Mouse (Mus musculus) forebrain, embryonic 11.5 days (tissue): ENCODE measurements around the gene Hip1r. TPM values are rescaled to one million over a fixed set of nuclear protein-coding genes. Genes with fewer than 3 reads are reported as not detected.

Source experiments
- microRNA-seq: library from miRNA; unstranded; fragments of <30 nt; microRNA quantifications from one replicate; pipeline ENCODE4, GENCODE M21; 2016; ENCODE audit not compliant: insufficient number of aligned reads
- polyA plus RNA-seq: library from polyadenylated mRNA; unstranded; fragments of >200 nt; fragmentation: Nextera tagmentation; extraction: Ambion mirVana; gene quantifications from 2 replicates; pipeline ENCODE4 v1.2.1, GENCODE M21; 2014

Gene Hip1r
- polyA plus RNA-seq, 1 experiment from 2014 or later, result 7.3 TPM

Small RNAs within 50 kb of the gene (microRNA-seq; reads per million reads assigned to microRNA genes)
- not detected for gene Mir7032

Other genes with a start within 250 kb of the Hip1r start
- 140 and 178 TPM in 2 replicates for gene Rsrc2, start 224.2 kb upstream of the Hip1r start, polyA plus RNA-seq
- 53.8 and 65.0 TPM in 2 replicates for gene Kntc1, start 223.9 kb upstream of the Hip1r start, polyA plus RNA-seq
- not detected in 2 replicates for gene Hcar2, start 108.1 kb upstream of the Hip1r start, polyA plus RNA-seq
- gene Hcar1, start 93.6 kb upstream of the Hip1r start, polyA plus RNA-seq, result 0.05 and 0.21 TPM in 2 replicates
- gene Denr, start 66.5 kb upstream of the Hip1r start, polyA plus RNA-seq, result 151 and 166 TPM in 2 replicates
- gene Gm43518, start 46.2 kb upstream of the Hip1r start, polyA plus RNA-seq, result 1.3 and 1.6 TPM in 2 replicates
- 3.9 and 6.7 TPM in 2 replicates for gene Ccdc62, start 42.9 kb upstream of the Hip1r start, polyA plus RNA-seq
- gene Vps37b, start 58.6 kb downstream of the Hip1r start, polyA plus RNA-seq, result 60.2 and 61.4 TPM in 2 replicates
- gene Abcb9, start 122.2 kb downstream of the Hip1r start, polyA plus RNA-seq, result 1.6 and 1.7 TPM in 2 replicates
- 14.5 and 15.8 TPM in 2 replicates for gene Ogfod2, start 138.7 kb downstream of the Hip1r start, polyA plus RNA-seq
- 108 and 110 TPM in 2 replicates for gene Arl6ip4, start 142.5 kb downstream of the Hip1r start, polyA plus RNA-seq